Mouse (Mus musculus) mouse embryonic stem cell (cell line): ENCODE results near the gene Lrg1.
"Not testable (repeated sequence)": the region's sequence is repeated elsewhere in the genome, so short reads cannot be mapped to it uniquely, and the experiment has no call there.

Experiments used
- in situ Hi-C, 2 experiments: fragments of 300-500 bp; cut with MboI; formaldehyde crosslinking; loops; 1 replicate in 1 of 2; 3 replicates in 1 of 2; pipeline ENCODE4 v1.14.3; 2019 to 2020; ENCODE audit warnings: low sequenced_read_pairs in 2 of 2, low pct_unique_long_range_greater_than_20kb in 1 of 2, mixed read lengths in 1 of 2; ENCODE audit not compliant: unreplicated experiment in 1 of 2

Lrg1 gene

DNA sequence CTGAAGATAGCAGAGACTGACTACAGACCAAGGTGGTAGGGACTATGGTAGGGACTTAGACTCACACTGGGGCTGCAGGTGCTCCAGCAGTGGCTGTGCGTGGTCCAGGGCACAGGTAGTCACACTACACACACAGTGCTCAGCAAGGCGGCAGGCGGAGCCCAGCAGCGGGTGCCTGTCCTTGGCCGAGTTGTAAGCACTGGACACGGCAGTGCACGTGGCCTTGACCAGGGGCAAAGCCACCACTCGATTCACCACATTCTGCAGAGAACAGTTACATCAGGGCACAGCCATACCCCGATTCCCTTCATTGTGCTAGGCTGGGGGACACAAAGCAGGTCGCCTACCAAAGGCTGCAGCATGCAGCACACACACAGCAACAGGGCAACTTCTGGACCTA, 5.6 kb downstream of the Lrg1 start:
- in situ Hi-C loops: no loop called here

DNA sequence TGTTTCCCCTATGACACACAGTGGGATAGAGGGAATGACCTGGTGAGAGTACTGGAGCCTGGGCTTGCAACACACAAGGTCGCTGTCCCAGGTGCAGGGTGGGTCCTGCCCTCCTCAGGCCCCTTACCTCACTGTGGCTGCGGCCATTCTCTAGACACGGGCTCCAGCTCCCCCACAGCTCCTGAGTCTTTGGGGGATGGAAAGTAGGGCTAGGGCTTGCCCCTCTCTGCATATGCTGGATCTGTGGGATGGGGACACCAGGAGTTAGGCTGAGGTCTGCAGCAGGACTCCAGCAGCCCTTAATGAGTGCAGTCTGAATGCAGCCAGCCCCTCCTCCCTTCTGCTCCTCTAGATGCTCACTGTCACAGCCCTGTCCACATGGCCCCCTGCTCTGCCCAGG, 9.1 kb downstream of the Lrg1 start:
- in situ Hi-C loops: no loop called here

GRCm38 (mm10) chr17:56111864-56112263, 9.9 kb downstream of the Lrg1 start:
- in situ Hi-C loops: no loop called here

- in situ Hi-C loops: no loop called here
Observed at GRCm38 (mm10) chr17:56111021-56111420, 10.8 kb downstream of the Lrg1 start.

DNA sequence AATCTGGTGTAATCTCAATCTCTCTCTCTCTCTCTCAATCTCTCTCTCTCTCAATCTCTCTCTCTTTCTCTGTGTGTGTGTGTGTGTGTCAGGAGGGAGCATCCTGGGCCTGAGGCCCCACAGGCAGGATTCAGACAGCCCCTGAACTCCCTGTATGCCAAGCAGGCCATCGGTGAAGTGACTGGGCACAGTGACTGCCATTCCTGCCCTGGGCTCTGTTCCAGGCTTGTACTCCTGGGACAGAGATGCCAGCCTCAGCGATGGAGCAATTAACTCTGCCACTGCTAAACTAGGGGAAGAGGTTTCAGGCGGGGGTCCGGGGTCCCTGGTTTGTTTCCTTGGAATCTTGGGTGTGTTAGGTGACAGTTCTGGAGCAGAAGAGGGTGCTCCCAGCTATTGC, 11.2 kb downstream of the Lrg1 start:
- in situ Hi-C loops: no loop called here

DNA sequence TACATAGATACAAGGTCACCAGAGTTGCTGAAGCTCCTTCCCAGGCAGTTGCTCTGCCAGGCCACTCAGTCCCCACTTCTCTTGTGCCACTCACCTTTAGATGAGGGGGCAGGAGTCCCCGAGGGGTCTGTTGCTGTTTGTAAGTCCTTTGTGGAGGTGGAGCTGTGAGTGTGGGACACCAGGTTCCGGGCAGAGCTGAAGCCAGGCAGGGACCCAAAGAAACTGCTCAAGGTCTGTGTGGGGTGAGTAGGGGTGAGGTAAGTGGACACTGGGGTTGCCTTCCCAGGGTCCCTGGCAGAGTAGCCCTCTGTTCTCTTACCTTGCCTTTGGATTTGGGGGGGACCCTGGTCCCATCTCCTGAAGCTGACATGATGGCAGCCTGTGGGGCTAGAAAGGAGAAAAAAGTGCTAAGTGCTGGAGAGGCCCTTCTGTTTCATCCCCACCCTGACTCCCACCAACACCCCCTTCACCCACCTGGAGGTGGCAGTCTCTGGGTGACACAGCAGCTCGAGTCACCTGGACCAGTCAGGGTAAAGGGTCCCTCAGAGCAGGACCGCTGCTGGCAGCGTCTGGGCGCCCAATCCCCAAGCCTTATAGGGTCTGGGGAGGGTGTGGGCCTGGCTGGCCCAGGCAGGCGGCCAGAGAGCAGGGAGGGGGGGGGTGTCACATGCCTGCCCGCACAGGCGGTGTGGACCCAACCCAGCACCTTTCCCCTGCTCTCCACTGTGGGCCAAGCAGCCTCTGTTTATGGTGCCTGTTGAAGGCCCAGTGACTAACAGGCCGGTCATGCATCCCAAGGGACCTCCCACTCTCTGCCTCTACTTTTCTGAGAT, 12.4 kb downstream of the Lrg1 start, which contains the start of gene Plin4:
Plin4 (minus strand) TSS at position 585 of the 833 bp plus-strand sequence.
- in situ Hi-C loops: no loop called here

GRCm38 (mm10) chr17:56108334-56109044, 13.3 kb downstream of the Lrg1 start:
- in situ Hi-C loops: no loop called here

- in situ Hi-C loops: no loop called here
Observed at GRCm38 (mm10) chr17:56107736-56108135, 14.1 kb downstream of the Lrg1 start.

- in situ Hi-C loops: no loop called here
Observed at GRCm38 (mm10) chr17:56106981-56107380, 14.8 kb downstream of the Lrg1 start.

DNA sequence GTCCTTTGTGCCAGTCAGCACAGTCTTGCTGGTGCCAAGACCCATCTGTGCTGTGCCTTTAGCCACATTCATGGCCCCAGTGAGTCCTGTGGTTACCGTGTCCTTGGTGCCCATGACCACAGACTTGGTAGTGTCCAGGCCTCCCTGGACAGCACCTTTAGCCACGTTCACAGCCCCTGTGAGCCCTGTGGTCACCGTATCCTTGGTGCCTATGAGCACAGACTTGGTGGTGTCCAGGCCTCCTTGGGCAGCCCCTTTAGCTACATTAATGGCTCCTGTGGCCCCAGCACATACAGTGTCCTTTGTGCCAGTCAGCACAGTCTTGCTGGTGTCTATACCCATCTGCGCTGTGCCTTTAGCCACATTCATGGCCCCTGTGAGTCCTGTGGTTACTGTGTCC, 15.4 kb downstream of the Lrg1 start:
- in situ Hi-C loops: not testable (repeated sequence)

DNA sequence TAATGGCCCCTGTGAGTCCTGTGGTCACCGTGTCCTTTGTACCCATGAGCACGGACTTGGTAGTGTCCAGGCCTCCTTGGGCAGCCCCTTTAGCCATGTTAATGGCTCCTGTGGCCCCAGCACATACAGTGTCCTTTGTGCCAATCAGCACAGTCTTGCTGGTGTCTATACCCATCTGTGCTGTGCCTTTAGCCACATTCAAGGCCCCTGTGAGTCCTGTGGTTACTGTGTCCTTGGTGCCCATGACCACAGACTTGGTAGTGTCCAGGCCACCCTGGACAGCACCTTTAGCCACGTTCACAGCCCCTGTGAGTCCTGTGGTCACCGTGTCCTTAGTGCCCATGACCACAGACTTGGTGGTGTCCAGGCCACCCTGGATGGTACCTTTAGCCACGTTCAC, 17.0 kb downstream of the Lrg1 start:
- in situ Hi-C loops: not testable (repeated sequence)

GRCm38 (mm10) chr17:56103465-56104285, 18.1 kb downstream of the Lrg1 start:
- in situ Hi-C loops: no loop called here

DNA sequence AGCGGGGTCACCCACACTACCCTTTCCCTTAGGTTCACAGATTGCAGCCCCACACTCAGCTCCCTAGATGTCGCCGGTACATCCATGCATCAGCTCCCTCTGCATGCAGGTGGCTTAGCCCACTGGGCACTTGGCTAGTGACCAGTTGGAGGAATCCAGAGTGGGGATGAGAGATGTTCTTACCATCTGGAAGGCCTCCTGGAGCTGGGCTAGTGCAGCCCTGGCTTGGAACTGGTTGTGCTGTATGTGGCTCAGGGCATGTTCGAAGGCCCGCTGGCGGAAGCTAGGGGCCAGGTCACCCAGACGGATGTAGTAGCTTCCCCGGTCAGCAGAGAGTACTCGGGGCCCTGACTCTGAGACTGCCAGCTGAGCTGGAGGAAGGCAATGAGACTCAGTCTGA, 18.9 kb downstream of the Lrg1 start:
- in situ Hi-C loops: no loop called here

DNA sequence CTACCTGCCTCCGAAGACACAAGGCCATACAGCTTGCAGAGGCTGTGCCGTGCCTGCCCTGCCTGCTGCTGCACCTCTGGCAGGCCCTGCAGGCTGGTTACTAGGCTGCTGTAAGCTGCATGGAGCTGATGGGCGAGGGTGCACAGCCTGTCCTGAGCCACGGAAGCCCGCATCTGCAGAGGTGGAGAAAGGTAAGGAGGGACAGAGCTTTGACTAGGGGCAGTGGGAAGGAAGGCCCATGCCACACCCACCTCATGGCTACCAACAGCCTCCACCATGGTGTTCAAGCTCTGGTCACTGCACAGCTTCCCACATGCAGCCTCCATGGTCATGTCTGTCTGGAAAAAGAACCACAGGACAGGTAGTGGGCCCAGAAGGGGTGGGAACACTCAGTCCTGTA, 19.6 kb downstream of the Lrg1 start:
- in situ Hi-C loops: no loop called here

DNA sequence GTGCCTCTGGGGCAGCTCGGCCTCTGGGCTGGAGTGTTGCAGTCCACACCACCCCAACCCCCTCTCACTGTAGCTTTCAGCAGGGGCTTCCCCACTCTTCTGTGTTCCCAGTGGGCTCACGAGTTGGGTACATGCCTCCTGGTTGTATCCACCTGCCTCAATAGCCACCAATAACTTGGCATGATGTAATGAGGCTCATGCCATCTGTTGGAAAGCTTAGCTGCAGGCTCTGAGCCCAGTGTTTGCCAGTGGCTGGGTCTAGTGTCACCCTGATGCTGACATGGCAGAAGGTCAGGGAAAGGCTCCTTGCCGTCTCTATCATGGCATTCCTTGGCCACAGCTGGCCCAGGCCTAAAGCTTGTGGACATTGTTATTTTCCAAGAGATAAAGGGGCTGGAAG, 21.0 kb downstream of the Lrg1 start:
- in situ Hi-C loops: no loop called here

GRCm38 (mm10) chr17:56098711-56099572, 22.9 kb downstream of the Lrg1 start:
- in situ Hi-C loops: no loop called here

- in situ Hi-C loops: no loop called here
Observed at GRCm38 (mm10) chr17:56098180-56098579, 23.6 kb downstream of the Lrg1 start.

GRCm38 (mm10) chr17:56096883-56097282, 24.9 kb downstream of the Lrg1 start:
- in situ Hi-C loops: no loop called here
